Mouse (Mus musculus) embryonic fibroblast, embryonic 13.5 days (primary cell): Measurements from ENCODE around the gene Fat3.

Experiments used
- CTCF ChIP-seq: IDR thresholded peaks from 2 replicates; pipeline ENCODE4 v1.5.1; 2011; ENCODE audit warnings: mild to moderate bottlenecking, control low read depth, low read length, moderate library complexity, borderline replicate concordance; ENCODE audit not compliant: insufficient read depth
- POLR2A ChIP-seq: IDR thresholded peaks from 2 replicates; pipeline ENCODE4 v1.6.1; 2011; ENCODE audit warnings: low read depth, mild to moderate bottlenecking, control low read depth, low read length, moderate library complexity

DNA sequence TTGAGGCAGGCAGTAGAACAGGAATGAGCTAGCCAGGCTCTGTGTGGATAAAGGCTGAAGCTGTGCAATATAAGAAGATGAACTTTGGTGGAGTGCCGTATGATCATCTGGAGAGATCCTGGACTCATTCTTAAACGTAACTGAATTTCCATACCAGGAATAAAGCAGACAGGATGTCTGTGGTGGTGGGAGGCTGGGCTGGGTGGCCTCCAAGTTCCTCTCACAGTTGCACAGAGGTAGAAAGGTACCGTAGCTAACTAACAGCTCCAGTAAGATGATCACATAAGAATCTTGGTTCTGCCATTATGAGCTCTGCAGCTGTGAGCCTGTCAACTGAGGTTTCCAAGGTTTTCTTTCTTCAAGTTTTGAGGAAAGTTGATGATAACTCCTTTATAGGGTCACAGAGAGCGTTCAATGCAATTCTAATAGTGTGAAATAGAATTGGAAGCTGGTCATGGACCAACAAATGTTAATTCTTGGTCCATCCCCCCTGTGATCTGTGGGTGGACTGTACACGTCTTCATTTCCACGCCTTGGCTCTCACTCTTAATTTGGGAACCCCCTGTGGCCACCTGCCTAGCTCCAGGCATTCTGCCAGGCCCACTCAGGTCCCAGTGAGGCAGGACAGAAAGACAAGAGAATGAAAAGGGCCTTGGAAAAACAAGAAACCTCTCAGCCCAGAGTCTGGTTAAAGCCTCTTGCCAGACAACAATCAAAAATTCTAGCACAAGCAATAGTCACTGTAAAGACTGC, 547.3 kb downstream of the Fat3 start:
- TF ChIP-seq POLR2A (no peak), CTCF (no peak)
